Mouse (Mus musculus): ENCODE measurements at regions not wholly inside any gene's neighbourhood (a gene's known extent, or its start where the extent isn't known, plus 50 kb on each side); places are given as distances from the start of the nearest gene placed in this dataset.

GRCm38 (mm10) chr13:29136231-29136630, 182.7 kb upstream of the Sox4 start:
- Histone ChIP-seq H3K36me3 (ENCODE audit: control insufficient read depth, insufficient read depth, low read length) (no peaks in the 10 kb centered on the region), H3K4me1 (ENCODE audit: control insufficient read depth, insufficient read depth, low read length) (no peaks in the 10 kb centered on the region), H3K4me3 (replicated peaks; ENCODE audit: low read length) (no peak overlapping the region), H3K27ac (ENCODE audit: low read length) (no peak overlapping the region), H3K27me3 (ENCODE audit: control insufficient read depth, insufficient read depth, low read length) (no peaks in the 10 kb centered on the region), H3K9me3 (replicated peaks; ENCODE audit: control insufficient read depth, low read length) (no peaks in the 10 kb centered on the region), H3K4me2 (ENCODE audit: low read depth, low read length) (no peak overlapping the region), H3K9ac (ENCODE audit: low read length) (no peak overlapping the region)
- WGBS = 74% methylated on average over 2 of the region's 2 CpGs
- ATAC-seq (ENCODE audit: insufficient read depth, low FRiP score) = no peak

GRCm38 (mm10) chr13:29127499-29127898, 174.0 kb upstream of the Sox4 start:
- Histone ChIP-seq H3K9ac (ENCODE audit: low read length) (no peak overlapping the region), H3K36me3 (ENCODE audit: control insufficient read depth, insufficient read depth, low read length) (no peaks in the 10 kb centered on the region), H3K9me3 (replicated peaks; ENCODE audit: control insufficient read depth, low read length) (no peaks in the 10 kb centered on the region), H3K4me2 (ENCODE audit: low read depth, low read length) (no peak overlapping the region), H3K4me1 (ENCODE audit: control insufficient read depth, insufficient read depth, low read length) (no peaks in the 10 kb centered on the region), H3K4me3 (replicated peaks; ENCODE audit: low read length) (no peak overlapping the region), H3K27ac (ENCODE audit: low read length) (no peak overlapping the region), H3K27me3 (ENCODE audit: control insufficient read depth, insufficient read depth, low read length) (no peaks in the 10 kb centered on the region)
- ATAC-seq (ENCODE audit: insufficient read depth, low FRiP score) = no peak

- H3K4me3 ChIP-seq (replicated peaks; ENCODE audit: low read length) = no peak overlapping the region
- no peak overlapping the region for H3K9ac ChIP-seq (ENCODE audit: low read length)
- ATAC-seq (ENCODE audit: insufficient read depth, low FRiP score) = no peak; the same call in 1 of the 2 replicates
- H3K27me3 ChIP-seq (ENCODE audit: control insufficient read depth, insufficient read depth, low read length) = no peaks in the 10 kb centered on the region
- H3K36me3 ChIP-seq (ENCODE audit: control insufficient read depth, insufficient read depth, low read length) = no peaks in the 10 kb centered on the region
- WGBS = 80% methylated on average over 7 of the region's 7 CpGs
- no peaks in the 10 kb centered on the region for H3K9me3 ChIP-seq (replicated peaks; ENCODE audit: control insufficient read depth, low read length)
- no peak overlapping the region for H3K27ac ChIP-seq (ENCODE audit: low read length)
- no peak overlapping the region for H3K4me2 ChIP-seq (ENCODE audit: low read depth, low read length)
- H3K4me1 ChIP-seq (ENCODE audit: control insufficient read depth, insufficient read depth, low read length) = no peaks in the 10 kb centered on the region
Observed at GRCm38 (mm10) chr13:29123477-29123876, 170.0 kb upstream of the Sox4 start.

GRCm38 (mm10) chr13:29121121-29121520, 167.6 kb upstream of the Sox4 start:
- Histone ChIP-seq H3K27ac (ENCODE audit: low read length) (no peak overlapping the region), H3K36me3 (ENCODE audit: control insufficient read depth, insufficient read depth, low read length) (no peaks in the 10 kb centered on the region), H3K4me2 (ENCODE audit: low read depth, low read length) (no peak overlapping the region), H3K4me1 (ENCODE audit: control insufficient read depth, insufficient read depth, low read length) (no peaks in the 10 kb centered on the region), H3K4me3 (replicated peaks; ENCODE audit: low read length) (no peak overlapping the region), H3K27me3 (ENCODE audit: control insufficient read depth, insufficient read depth, low read length) (no peaks in the 10 kb centered on the region), H3K9me3 (replicated peaks; ENCODE audit: control insufficient read depth, low read length) (no peaks in the 10 kb centered on the region), H3K9ac (ENCODE audit: low read length) (no peak overlapping the region)
- WGBS = 90% methylated on average over 5 of the region's 5 CpGs
- ATAC-seq (ENCODE audit: insufficient read depth, low FRiP score) = no peak

GRCm38 (mm10) chr13:29119357-29119756, 165.8 kb upstream of the Sox4 start:
- Histone ChIP-seq H3K4me3 (replicated peaks; ENCODE audit: low read length) (no peak overlapping the region), H3K9me3 (replicated peaks; ENCODE audit: control insufficient read depth, low read length) (no peaks in the 10 kb centered on the region), H3K27me3 (ENCODE audit: control insufficient read depth, insufficient read depth, low read length) (no peaks in the 10 kb centered on the region), H3K36me3 (ENCODE audit: control insufficient read depth, insufficient read depth, low read length) (no peaks in the 10 kb centered on the region), H3K4me2 (ENCODE audit: low read depth, low read length) (no peak overlapping the region), H3K4me1 (ENCODE audit: control insufficient read depth, insufficient read depth, low read length) (no peaks in the 10 kb centered on the region), H3K27ac (ENCODE audit: low read length) (no peak overlapping the region), H3K9ac (ENCODE audit: low read length) (no peak overlapping the region)
- ATAC-seq (ENCODE audit: insufficient read depth, low FRiP score) = no peak
- 50% methylated on average over 1 of the region's 1 CpGs for WGBS

- Histone ChIP-seq H3K9me3 (replicated peaks; ENCODE audit: control insufficient read depth, low read length) (no peaks in the 10 kb centered on the region), H3K9ac (ENCODE audit: low read length) (no peak overlapping the region), H3K27ac (ENCODE audit: low read length) (no peak overlapping the region), H3K36me3 (ENCODE audit: control insufficient read depth, insufficient read depth, low read length) (no peaks in the 10 kb centered on the region), H3K4me3 (replicated peaks; ENCODE audit: low read length) (no peak overlapping the region), H3K27me3 (ENCODE audit: control insufficient read depth, insufficient read depth, low read length) (no peaks in the 10 kb centered on the region), H3K4me2 (ENCODE audit: low read depth, low read length) (no peak overlapping the region), H3K4me1 (ENCODE audit: control insufficient read depth, insufficient read depth, low read length) (no peaks in the 10 kb centered on the region)
- WGBS = 90% methylated on average over 3 of the region's 3 CpGs
- ATAC-seq (ENCODE audit: insufficient read depth, low FRiP score) = no peak
Observed at GRCm38 (mm10) chr13:29114998-29115495, 161.5 kb upstream of the Sox4 start.

- ATAC-seq (ENCODE audit: insufficient read depth, low FRiP score) = no peak; the same call in 1 of the 2 replicates
- Histone ChIP-seq H3K9me3 (replicated peaks; ENCODE audit: control insufficient read depth, low read length) (no peaks in the 10 kb centered on the region), H3K36me3 (ENCODE audit: control insufficient read depth, insufficient read depth, low read length) (no peaks in the 10 kb centered on the region), H3K4me1 (ENCODE audit: control insufficient read depth, insufficient read depth, low read length) (no peaks in the 10 kb centered on the region), H3K27me3 (ENCODE audit: control insufficient read depth, insufficient read depth, low read length) (no peaks in the 10 kb centered on the region), H3K4me2 (ENCODE audit: low read depth, low read length) (no peak overlapping the region), H3K4me3 (replicated peaks; ENCODE audit: low read length) (no peak overlapping the region), H3K27ac (ENCODE audit: low read length) (no peak overlapping the region), H3K9ac (ENCODE audit: low read length) (no peak overlapping the region)
- 53% methylated on average over 5 of the region's 5 CpGs for WGBS
Observed at GRCm38 (mm10) chr13:29110127-29110526, 156.6 kb upstream of the Sox4 start.

GRCm38 (mm10) chr13:29109064-29109856, 155.7 kb upstream of the Sox4 start:
- 85% methylated on average over 18 of the region's 18 CpGs for WGBS
- H3K27ac ChIP-seq (ENCODE audit: low read length) = no peak overlapping the region
- ATAC-seq (ENCODE audit: insufficient read depth, low FRiP score) = no peak

GRCm38 (mm10) chr13:29108214-29108613, 154.7 kb upstream of the Sox4 start:
- Histone ChIP-seq H3K36me3 (ENCODE audit: control insufficient read depth, insufficient read depth, low read length) (no peaks in the 10 kb centered on the region), H3K9me3 (replicated peaks; ENCODE audit: control insufficient read depth, low read length) (no peaks in the 10 kb centered on the region), H3K27me3 (ENCODE audit: control insufficient read depth, insufficient read depth, low read length) (no peaks in the 10 kb centered on the region), H3K4me1 (ENCODE audit: control insufficient read depth, insufficient read depth, low read length) (no peaks in the 10 kb centered on the region), H3K27ac (ENCODE audit: low read length) (no peak overlapping the region), H3K4me3 (replicated peaks; ENCODE audit: low read length) (no peak overlapping the region), H3K4me2 (ENCODE audit: low read depth, low read length) (no peak overlapping the region), H3K9ac (ENCODE audit: low read length) (no peak overlapping the region)
- 92% methylated on average over 6 of the region's 6 CpGs for WGBS
- no peak for ATAC-seq (ENCODE audit: insufficient read depth, low FRiP score)

More at GRCm38 (mm10) chr13:29109064-29109856, 155.7 kb upstream of the Sox4 start:
- Histone ChIP-seq H3K9ac (ENCODE audit: low read length) (no peak overlapping the region), H3K36me3 (ENCODE audit: control insufficient read depth, insufficient read depth, low read length) (no peaks in the 10 kb centered on the region), H3K9me3 (replicated peaks; ENCODE audit: control insufficient read depth, low read length) (no peaks in the 10 kb centered on the region), H3K4me3 (replicated peaks; ENCODE audit: low read length) (no peak overlapping the region), H3K4me2 (ENCODE audit: low read depth, low read length) (no peak overlapping the region), H3K27me3 (ENCODE audit: control insufficient read depth, insufficient read depth, low read length) (no peaks in the 10 kb centered on the region), H3K4me1 (ENCODE audit: control insufficient read depth, insufficient read depth, low read length) (no peaks in the 10 kb centered on the region)

Data from stomach, embryonic 16.5 days (tissue).